Mouse (Mus musculus) forebrain, postnatal 0 days (tissue): ENCODE measurements around the gene Hacd4. TPM values are rescaled to one million over a fixed set of nuclear protein-coding genes. Genes with fewer than 3 reads are reported as not detected.
A peak's percentile ranks its signal among the peaks of the same experiment; 100 is the strongest.

Experiments used
- ATAC-seq: fragments of 200-750 bp; cut with Nextera tagmentation; 2 replicates; pipeline ENCODE4 v1.8.0; 2017; ENCODE audit warnings: mild to moderate bottlenecking, moderate library complexity
- DNase-seq: peaks from one replicate; pipeline ENCODE4 v3.0.0-alpha.2; 2015
- H3K27ac ChIP-seq: fragments of 300-500 bp; sonication (generic); 2 replicates; pipeline ENCODE4 v1.5.1; 2014; ENCODE audit warnings: low read depth, mild to moderate bottlenecking, antibody characterized with exemption, low read length, moderate library complexity, mixed read lengths
- H3K27me3 ChIP-seq: fragments of 300-500 bp; sonication (generic); 2 replicates; pipeline ENCODE4 v1.6.1; 2014; ENCODE audit warnings: mild to moderate bottlenecking, low read length, mixed read lengths; ENCODE audit not compliant: insufficient read depth
- H3K36me3 ChIP-seq: fragments of 300-500 bp; sonication (generic); 2 replicates; pipeline ENCODE4 v1.6.1; 2014; ENCODE audit warnings: mild to moderate bottlenecking, moderate library complexity; ENCODE audit not compliant: insufficient read depth
- H3K4me1 ChIP-seq: fragments of 300-500 bp; sonication (generic); 2 replicates; pipeline ENCODE4 v1.6.1; 2014; ENCODE audit warnings: antibody characterized with exemption; ENCODE audit not compliant: insufficient read depth
- H3K4me2 ChIP-seq: fragments of 300-500 bp; sonication (generic); 2 replicates; pipeline ENCODE4 v1.6.1; 2014; ENCODE audit warnings: low read depth, mild to moderate bottlenecking, moderate library complexity
- H3K4me3 ChIP-seq: fragments of 300-500 bp; sonication (generic); 2 replicates; pipeline ENCODE4 v1.5.1; 2014; ENCODE audit warnings: low read depth, low read length, mixed read lengths
- H3K9ac ChIP-seq: fragments of 300-500 bp; sonication (generic); 2 replicates; pipeline ENCODE4 v1.6.1; 2014; ENCODE audit warnings: mild to moderate bottlenecking
- H3K9me3 ChIP-seq: fragments of 300-500 bp; sonication (generic); 2 replicates; pipeline ENCODE4 v1.6.1; 2016; ENCODE audit warnings: low read length
- CTCF ChIP-seq: sonication (generic); IDR thresholded peaks from 2 replicates; pipeline ENCODE4 v1.5.1; 2016; ENCODE audit warnings: antibody characterized with exemption, control low read depth, low read depth
- WGBS: fragments of 180-500 bp; shearing (Covaris S2); extraction: QIAGEN DNeasy Blood & Tissue Kit; methylation state at CpG from one replicate; pipeline ENCODE4 v1.1.7; 2014; 5-methylcytosine and 5-hydroxymethylcytosine counted together
- polyA plus RNA-seq: library from polyadenylated mRNA; unstranded; fragments of >200 nt; fragmentation: Nextera tagmentation; extraction: Ambion mirVana; gene quantifications from 2 replicates; pipeline ENCODE4 v1.2.1, GENCODE M21; 2015
- total RNA-seq: library from RNA; depleted of rRNA; stranded (reverse); fragments of >200 nt; gene quantifications from 2 replicates; pipeline ENCODE4 v1.2.3, GENCODE M21; 2014

Hacd4 gene
- total and polyA plus RNA-seq, 2 experiments from 2014 or later: 3.7 to 4.2 TPM

- Histone ChIP-seq H3K36me3 (no peaks in the 10 kb centered on the region), H3K27me3 (no peaks in the 10 kb centered on the region), H3K4me3 (no peak overlapping the region), H3K9ac (no peak overlapping the region), H3K27ac (no peak overlapping the region), H3K4me1 (no peaks in the 10 kb centered on the region; the same call in 1 of the 2 replicates), H3K4me2 (no peak overlapping the region), H3K9me3 (no peaks in the 10 kb centered on the region)
- DNase-seq (no peak), ATAC-seq (peak; percentile 19; the same call in 1 of the 2 replicates)
- 89% methylated on average over 6 of the region's 6 CpGs for WGBS
- no peak for TF ChIP-seq CTCF
These were observed 2.0 kb downstream of the Hacd4 start for GRCm38 (mm10) chr4:88436593-88437165.

DNA sequence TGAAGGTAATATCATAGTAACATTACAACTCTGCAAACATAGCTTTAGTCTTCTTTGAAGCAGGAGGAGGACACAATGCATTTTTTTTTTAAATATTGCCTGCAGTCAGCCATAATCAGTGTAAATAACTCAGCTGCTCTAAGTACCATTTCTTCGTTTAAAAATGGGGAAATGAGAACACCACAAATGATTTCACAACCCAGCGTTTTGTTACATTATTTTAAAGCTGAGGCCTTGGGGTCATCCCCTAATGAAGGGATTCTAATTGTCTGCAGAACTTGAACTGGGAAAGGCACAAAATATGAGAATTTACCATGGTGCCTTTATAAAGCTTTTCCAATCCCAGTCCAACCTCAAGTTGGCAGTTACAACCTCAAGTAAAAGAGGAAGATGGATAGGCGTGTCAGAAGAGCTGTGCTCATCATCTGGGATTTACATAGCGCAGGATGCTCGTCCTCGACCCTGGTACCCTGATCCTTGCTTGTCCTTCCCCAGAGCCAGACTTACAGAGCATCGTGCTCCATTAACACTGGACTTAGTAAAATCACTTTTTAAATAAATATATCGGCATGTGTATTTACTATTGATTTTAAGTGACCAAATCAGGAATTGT, 6.2 kb downstream of the Hacd4 start:
- no peaks in the 10 kb centered on the region for H3K27me3 ChIP-seq
- TF ChIP-seq CTCF: no peak
- H3K36me3 ChIP-seq: no peaks in the 10 kb centered on the region
- H3K9ac ChIP-seq: no peak overlapping the region
- no peak overlapping the region for H3K27ac ChIP-seq
- DNase-seq (no peak), ATAC-seq (no peak)
- no peak overlapping the region for H3K4me3 ChIP-seq
- no peaks in the 10 kb centered on the region for H3K4me1 ChIP-seq
- 85% methylated on average over 8 of the region's 8 CpGs for WGBS
- H3K9me3 ChIP-seq: no peaks in the 10 kb centered on the region
- no peak overlapping the region for H3K4me2 ChIP-seq

GRCm38 (mm10) chr4:88427630-88428239, 11.0 kb downstream of the Hacd4 start:
- Histone ChIP-seq H3K36me3 (no peaks in the 10 kb centered on the region), H3K4me2 (no peak overlapping the region), H3K4me3 (no peak overlapping the region), H3K4me1 (no peaks in the 10 kb centered on the region), H3K9ac (no peak overlapping the region), H3K27me3 (no peaks in the 10 kb centered on the region), H3K27ac (no peak overlapping the region), H3K9me3 (no peaks in the 10 kb centered on the region)
- no peak for ATAC-seq
- 88% methylated on average over 2 of the region's 2 CpGs for WGBS
- no peak for TF ChIP-seq CTCF
- DNase-seq: no peak

DNA sequence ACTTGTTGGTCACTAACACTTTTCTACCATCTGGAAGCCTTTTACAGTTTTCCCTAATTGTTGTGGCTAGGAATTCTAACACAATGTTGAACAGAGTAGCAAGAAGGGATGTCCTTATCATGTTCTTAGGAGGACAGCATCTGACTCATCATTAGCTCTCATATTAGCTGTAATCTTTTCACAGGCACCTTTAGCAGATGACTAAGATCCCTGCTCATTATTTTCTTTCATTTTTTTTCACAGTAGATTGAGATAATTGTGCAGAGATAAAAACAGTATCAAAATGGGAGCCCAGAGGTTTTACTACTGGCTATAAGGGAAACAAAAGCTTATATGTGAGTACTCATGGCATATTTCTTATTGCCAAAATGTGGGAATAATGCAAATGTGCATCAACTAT, 14.2 kb downstream of the Hacd4 start:
- Histone ChIP-seq H3K4me1 (no peaks in the 10 kb centered on the region), H3K27me3 (no peaks in the 10 kb centered on the region), H3K9me3 (no peaks in the 10 kb centered on the region), H3K4me2 (no peak overlapping the region), H3K9ac (no peak overlapping the region), H3K27ac (no peak overlapping the region), H3K36me3 (no peaks in the 10 kb centered on the region), H3K4me3 (no peak overlapping the region)
- DNase-seq: no peak
- ATAC-seq: no peak
- TF ChIP-seq CTCF: no peak

GRCm38 (mm10) chr4:88419378-88419777, 19.4 kb downstream of the Hacd4 start:
- no peak for TF ChIP-seq CTCF
- 96% methylated on average over 5 of the region's 5 CpGs for WGBS

GRCm38 (mm10) chr4:88415017-88415416, 23.7 kb downstream of the Hacd4 start:
- Histone ChIP-seq H3K4me1 (no peaks in the 10 kb centered on the region), H3K4me2 (no peak overlapping the region), H3K27me3 (no peaks in the 10 kb centered on the region), H3K9ac (no peak overlapping the region), H3K4me3 (no peak overlapping the region), H3K27ac (no peak overlapping the region), H3K36me3 (peaks cover 5% of the 10 kb centered on the region; the same call in 1 of the 2 replicates), H3K9me3 (no peaks in the 10 kb centered on the region)
- WGBS: 18% methylated on average over 2 of the region's 2 CpGs
- TF ChIP-seq CTCF: no peak
- DNase-seq: no peak
- no peak for ATAC-seq

More at GRCm38 (mm10) chr4:88419378-88419777, 19.4 kb downstream of the Hacd4 start:
- Histone ChIP-seq H3K4me2 (no peak overlapping the region), H3K9ac (no peak overlapping the region), H3K27me3 (no peaks in the 10 kb centered on the region), H3K27ac (no peak overlapping the region), H3K4me1 (no peaks in the 10 kb centered on the region), H3K9me3 (no peaks in the 10 kb centered on the region), H3K4me3 (no peak overlapping the region), H3K36me3 (no peaks in the 10 kb centered on the region)
- ATAC-seq (no peak), DNase-seq (no peak)

DNA sequence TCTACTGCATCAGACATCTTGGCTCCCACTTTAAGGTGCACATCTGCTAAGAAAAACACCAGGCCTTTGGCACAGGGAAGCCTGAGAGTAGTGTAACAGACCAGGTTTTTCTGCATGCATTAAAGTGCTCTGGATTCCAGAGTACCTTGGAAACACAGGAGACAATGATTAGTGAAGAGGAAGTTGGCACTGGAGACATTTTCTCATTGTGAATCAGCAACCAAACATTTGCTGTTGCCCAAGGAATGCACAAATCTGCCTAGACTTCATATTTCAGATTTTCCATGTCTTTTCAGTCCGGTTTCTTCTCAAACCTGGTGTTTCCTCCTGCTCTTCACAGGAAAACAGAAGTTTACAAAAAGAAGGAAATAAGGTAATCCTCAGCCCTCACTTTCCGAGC, 26.4 kb downstream of the Hacd4 start:
- 96% methylated on average over 2 of the region's 2 CpGs for WGBS
- Histone ChIP-seq H3K27me3 (no peaks in the 10 kb centered on the region), H3K4me3 (no peak overlapping the region), H3K27ac (no peak overlapping the region), H3K4me2 (no peak overlapping the region), H3K9me3 (no peaks in the 10 kb centered on the region), H3K9ac (no peak overlapping the region), H3K36me3 (peaks cover 11% of the 10 kb centered on the region), H3K4me1 (no peaks in the 10 kb centered on the region)
- no peak for ATAC-seq
- DNase-seq: no peak
- TF ChIP-seq CTCF: no peak
